Mouse (Mus musculus) neural tube, embryonic 11.5 days (tissue): ENCODE data around the gene Tbcd. TPM values are rescaled to one million over a fixed set of nuclear protein-coding genes. Genes with fewer than 3 reads are reported as not detected.

ENCODE experiments used
- ATAC-seq: fragments of 200-750 bp; cut with Nextera tagmentation; 2 replicates; pipeline ENCODE4 v1.8.0; 2017; ENCODE audit warnings: moderate number of reproducible peaks, mild to moderate bottlenecking, moderate TSS enrichment, moderate library complexity; ENCODE audit not compliant: insufficient read depth, low FRiP score, low TSS enrichment
- DNase-seq: peaks from one replicate; pipeline ENCODE4 v3.0.0-alpha.2; 2015; ENCODE audit warnings: low spot score
- H3K27ac ChIP-seq: fragments of 300-500 bp; sonication (generic); 2 replicates; pipeline ENCODE4 v1.5.1; 2014; ENCODE audit warnings: low read depth, mild to moderate bottlenecking, low read length
- H3K27me3 ChIP-seq: fragments of 300-500 bp; sonication (generic); 2 replicates; pipeline ENCODE4 v1.6.1; 2014; ENCODE audit warnings: mild to moderate bottlenecking, low read length, mixed read lengths; ENCODE audit not compliant: control insufficient read depth, insufficient read depth
- H3K36me3 ChIP-seq: fragments of 300-500 bp; sonication (generic); 2 replicates; pipeline ENCODE4 v1.6.1; 2014; ENCODE audit warnings: mild to moderate bottlenecking, low read length, moderate library complexity, mixed read lengths; ENCODE audit not compliant: control insufficient read depth, insufficient read depth
- H3K4me1 ChIP-seq: fragments of 300-500 bp; sonication (generic); 2 replicates; pipeline ENCODE4 v1.6.1; 2014; ENCODE audit warnings: low read length, mixed read lengths; ENCODE audit not compliant: control insufficient read depth, insufficient read depth
- H3K4me2 ChIP-seq: fragments of 300-500 bp; sonication (generic); 2 replicates; pipeline ENCODE4 v1.6.1; 2014; ENCODE audit warnings: low read depth, mild to moderate bottlenecking, moderate library complexity
- H3K4me3 ChIP-seq: fragments of 300-500 bp; sonication (generic); 2 replicates; pipeline ENCODE4 v1.5.1; 2014; ENCODE audit warnings: low read depth, low read length
- H3K9ac ChIP-seq: fragments of 300-500 bp; sonication (generic); 2 replicates; pipeline ENCODE4 v1.6.1; 2014; ENCODE audit warnings: mild to moderate bottlenecking, low read length
- H3K9me3 ChIP-seq: fragments of 300-500 bp; sonication (generic); 2 replicates; pipeline ENCODE4 v1.6.1; 2016; ENCODE audit warnings: low read length; ENCODE audit not compliant: control insufficient read depth
- WGBS: fragments of 180-500 bp; shearing (Covaris S2); extraction: QIAGEN DNeasy Blood & Tissue Kit; methylation state at CpG from one replicate; pipeline ENCODE4 v1.1.7; 2014; 5-methylcytosine and 5-hydroxymethylcytosine counted together
- polyA plus RNA-seq: library from polyadenylated mRNA; unstranded; fragments of >200 nt; fragmentation: Nextera tagmentation; extraction: Ambion mirVana; gene quantifications from 2 replicates; pipeline ENCODE4 v1.2.1, GENCODE M21; 2014

Tbcd gene
- polyA plus RNA-seq, 1 experiment from 2014 or later: 51.6 TPM

GRCm38 (mm10) chr11:121648166-121648565 is 196.4 kb downstream of the Tbcd start:
- DNase-seq (no peak), ATAC-seq (no peak)
- H3K4me1 ChIP-seq: no peaks in the 10 kb centered on the region
- no peaks in the 10 kb centered on the region for H3K27me3 ChIP-seq
- no peak overlapping the region for H3K4me2 ChIP-seq
- no peak overlapping the region for H3K9ac ChIP-seq
- H3K36me3 ChIP-seq: no peaks in the 10 kb centered on the region
- H3K27ac ChIP-seq: no peak overlapping the region
- no peaks in the 10 kb centered on the region for H3K9me3 ChIP-seq
- WGBS: 90% methylated on average over 5 of the region's 5 CpGs
- H3K4me3 ChIP-seq: no peak overlapping the region

GRCm38 (mm10) chr11:121649900-121650299 is 198.2 kb downstream of the Tbcd start:
- 81% methylated on average over 10 of the region's 10 CpGs for WGBS
- Histone ChIP-seq H3K4me1 (no peaks in the 10 kb centered on the region), H3K27ac (no peak overlapping the region), H3K27me3 (no peaks in the 10 kb centered on the region), H3K9me3 (no peaks in the 10 kb centered on the region), H3K4me2 (no peak overlapping the region), H3K36me3 (no peaks in the 10 kb centered on the region), H3K9ac (no peak overlapping the region), H3K4me3 (no peak overlapping the region)
- ATAC-seq: no peak
- no peak for DNase-seq

GRCm38 (mm10) chr11:121650668-121651067 is 198.9 kb downstream of the Tbcd start:
- Histone ChIP-seq H3K9ac (no peak overlapping the region), H3K36me3 (no peaks in the 10 kb centered on the region), H3K4me2 (no peak overlapping the region), H3K27me3 (no peaks in the 10 kb centered on the region), H3K4me3 (no peak overlapping the region), H3K4me1 (no peaks in the 10 kb centered on the region), H3K27ac (no peak overlapping the region), H3K9me3 (no peaks in the 10 kb centered on the region)
- ATAC-seq (no peak), DNase-seq (no peak)
- WGBS: 92% methylated on average over 11 of the region's 11 CpGs

GRCm38 (mm10) chr11:121651556-121651955 is 199.8 kb downstream of the Tbcd start:
- Histone ChIP-seq H3K4me3 (no peak overlapping the region), H3K4me1 (no peaks in the 10 kb centered on the region), H3K9ac (no peak overlapping the region), H3K27me3 (no peaks in the 10 kb centered on the region), H3K4me2 (no peak overlapping the region), H3K9me3 (no peaks in the 10 kb centered on the region), H3K36me3 (no peaks in the 10 kb centered on the region), H3K27ac (no peak overlapping the region)
- WGBS: 93% methylated on average over 9 of the region's 9 CpGs
- DNase-seq (no peak), ATAC-seq (no peak)

- H3K4me3 ChIP-seq: no peak overlapping the region
- no peaks in the 10 kb centered on the region for H3K27me3 ChIP-seq
- ATAC-seq: no peak
- H3K27ac ChIP-seq: no peak overlapping the region
- H3K9me3 ChIP-seq: no peaks in the 10 kb centered on the region
- H3K9ac ChIP-seq: no peak overlapping the region
- no peak for DNase-seq
- no peaks in the 10 kb centered on the region for H3K36me3 ChIP-seq
- 95% methylated on average over 5 of the region's 5 CpGs for WGBS
- H3K4me2 ChIP-seq: no peak overlapping the region
- H3K4me1 ChIP-seq: no peaks in the 10 kb centered on the region
These were observed 200.2 kb downstream of the Tbcd start for GRCm38 (mm10) chr11:121651983-121652382.

- Histone ChIP-seq H3K27me3 (no peaks in the 10 kb centered on the region), H3K9ac (no peak overlapping the region), H3K4me1 (no peaks in the 10 kb centered on the region), H3K9me3 (no peaks in the 10 kb centered on the region), H3K4me3 (no peak overlapping the region), H3K36me3 (no peaks in the 10 kb centered on the region), H3K27ac (no peak overlapping the region), H3K4me2 (no peak overlapping the region)
- ATAC-seq: no peak
- 58% methylated on average over 10 of the region's 10 CpGs for WGBS
- DNase-seq: peak; percentile 64
These were observed 201.0 kb downstream of the Tbcd start for GRCm38 (mm10) chr11:121652547-121653305.

- 83% methylated on average over 4 of the region's 4 CpGs for WGBS
- no peak for DNase-seq
These were observed 201.9 kb downstream of the Tbcd start for GRCm38 (mm10) chr11:121653631-121654030.

GRCm38 (mm10) chr11:121654406-121654945 is 202.7 kb downstream of the Tbcd start:
- 77% methylated on average over 9 of the region's 9 CpGs for WGBS
- Histone ChIP-seq H3K9me3 (no peaks in the 10 kb centered on the region), H3K36me3 (no peaks in the 10 kb centered on the region), H3K4me3 (no peak overlapping the region), H3K9ac (no peak overlapping the region), H3K27me3 (no peaks in the 10 kb centered on the region), H3K27ac (no peak overlapping the region), H3K4me2 (no peak overlapping the region), H3K4me1 (no peaks in the 10 kb centered on the region)
- ATAC-seq (no peak), DNase-seq (no peak)

More at GRCm38 (mm10) chr11:121653631-121654030, 201.9 kb downstream of the Tbcd start:
- Histone ChIP-seq H3K4me3 (no peak overlapping the region), H3K4me2 (no peak overlapping the region), H3K27ac (no peak overlapping the region), H3K4me1 (no peaks in the 10 kb centered on the region), H3K36me3 (no peaks in the 10 kb centered on the region), H3K27me3 (no peaks in the 10 kb centered on the region), H3K9ac (no peak overlapping the region), H3K9me3 (no peaks in the 10 kb centered on the region)
- ATAC-seq: no peak

GRCm38 (mm10) chr11:121655166-121655806 is 203.5 kb downstream of the Tbcd start:
- H3K27ac ChIP-seq: no peak overlapping the region
- 79% methylated on average over 6 of the region's 6 CpGs for WGBS

More at GRCm38 (mm10) chr11:121655166-121655806, 203.5 kb downstream of the Tbcd start:
- H3K4me2 ChIP-seq: no peak overlapping the region
- no peak overlapping the region for H3K4me3 ChIP-seq
- DNase-seq: no peak
- no peaks in the 10 kb centered on the region for H3K27me3 ChIP-seq
- H3K4me1 ChIP-seq: no peaks in the 10 kb centered on the region
- ATAC-seq: no peak
- H3K36me3 ChIP-seq: no peaks in the 10 kb centered on the region
- H3K9me3 ChIP-seq: no peaks in the 10 kb centered on the region
- no peak overlapping the region for H3K9ac ChIP-seq
